Mouse (Mus musculus) stomach, embryonic 16.5 days (tissue): ENCODE results near the gene Ptprr. TPM values are rescaled to one million over a fixed set of nuclear protein-coding genes. Genes with fewer than 3 reads are reported as not detected.

Experiments
- ATAC-seq: fragments of 200-750 bp; cut with Nextera tagmentation; 2 replicates; pipeline ENCODE4 v1.8.0; 2017; ENCODE audit warnings: moderate number of reproducible peaks, moderate TSS enrichment; ENCODE audit not compliant: insufficient read depth, low FRiP score
- H3K27ac ChIP-seq: fragments of 300-500 bp; sonication (generic); 2 replicates; pipeline ENCODE4 v1.5.1; 2014; ENCODE audit warnings: low read length
- H3K27me3 ChIP-seq: fragments of 300-500 bp; sonication (generic); 2 replicates; pipeline ENCODE4 v1.6.1; 2014; ENCODE audit warnings: low read length, control low read depth, mixed read lengths; ENCODE audit not compliant: control insufficient read depth, insufficient read depth
- H3K36me3 ChIP-seq: fragments of 300-500 bp; sonication (generic); 2 replicates; pipeline ENCODE4 v1.6.1; 2014; ENCODE audit warnings: low read length; ENCODE audit not compliant: control insufficient read depth, insufficient read depth
- H3K4me1 ChIP-seq: fragments of 300-500 bp; sonication (generic); 2 replicates; pipeline ENCODE4 v1.6.1; 2014; ENCODE audit warnings: low read length, control low read depth, mixed read lengths; ENCODE audit not compliant: control insufficient read depth, insufficient read depth
- H3K4me2 ChIP-seq: fragments of 300-500 bp; sonication (generic); 2 replicates; pipeline ENCODE4 v1.6.1; 2014; ENCODE audit warnings: low read depth, low read length, mixed read lengths
- H3K4me3 ChIP-seq: fragments of 300-500 bp; sonication (generic); replicated peaks from 2 replicates; pipeline ENCODE4 v1.5.1; 2014; ENCODE audit warnings: mild to moderate bottlenecking, low read length
- H3K9ac ChIP-seq: fragments of 300-500 bp; sonication (generic); 2 replicates; pipeline ENCODE4 v1.6.1; 2014; ENCODE audit warnings: low read length
- H3K9me3 ChIP-seq: fragments of 300-500 bp; sonication (generic); replicated peaks from 2 replicates; pipeline ENCODE4 v1.6.1; 2016; ENCODE audit warnings: low read length, control low read depth; ENCODE audit not compliant: control insufficient read depth
- WGBS: fragments of 180-500 bp; shearing (Covaris S2); extraction: QIAGEN DNeasy Blood & Tissue Kit; methylation state at CpG from one replicate; pipeline ENCODE4 v1.1.7; 2014; 5-methylcytosine and 5-hydroxymethylcytosine counted together
- polyA plus RNA-seq: library from polyadenylated mRNA; unstranded; fragments of >200 nt; fragmentation: Nextera tagmentation; extraction: Ambion mirVana; gene quantifications from 2 replicates; pipeline ENCODE4 v1.2.1, GENCODE M21; 2015

Ptprr gene
- polyA plus RNA-seq, 1 experiment from 2014 or later = 2.3 TPM

- ATAC-seq = no peak; the same call in 1 of the 2 replicates
- H3K4me1 ChIP-seq = no peaks in the 10 kb centered on the region
- no peak overlapping the region for H3K4me2 ChIP-seq
- H3K27ac ChIP-seq = no peak overlapping the region
- H3K36me3 ChIP-seq = no peaks in the 10 kb centered on the region
- no peaks in the 10 kb centered on the region for H3K9me3 ChIP-seq
- H3K9ac ChIP-seq = no peak overlapping the region
- 70% methylated on average over 12 of the region's 12 CpGs for WGBS
- no peak overlapping the region for H3K4me3 ChIP-seq
- H3K27me3 ChIP-seq = no peaks in the 10 kb centered on the region
Observed at GRCm38 (mm10) chr10:116220336-116221118, 202.5 kb downstream of the Ptprr start.

- Histone ChIP-seq H3K9me3 (no peaks in the 10 kb centered on the region), H3K9ac (no peak overlapping the region), H3K27ac (no peak overlapping the region), H3K36me3 (no peaks in the 10 kb centered on the region), H3K27me3 (no peaks in the 10 kb centered on the region), H3K4me1 (no peaks in the 10 kb centered on the region), H3K4me2 (no peak overlapping the region), H3K4me3 (no peak overlapping the region)
- WGBS = 62% methylated on average over 5 of the region's 5 CpGs
- no peak for ATAC-seq
Observed at GRCm38 (mm10) chr10:116235299-116235698, 217.3 kb downstream of the Ptprr start.

- 39% methylated on average over 7 of the region's 7 CpGs for WGBS
Observed at GRCm38 (mm10) chr10:116242200-116242599, 224.2 kb downstream of the Ptprr start.

GRCm38 (mm10) chr10:116243373-116243772 is 225.4 kb downstream of the Ptprr start:
- Histone ChIP-seq H3K9me3 (no peaks in the 10 kb centered on the region), H3K9ac (no peak overlapping the region), H3K4me3 (no peak overlapping the region), H3K27me3 (no peaks in the 10 kb centered on the region), H3K4me1 (no peaks in the 10 kb centered on the region), H3K27ac (no peak overlapping the region), H3K36me3 (no peaks in the 10 kb centered on the region), H3K4me2 (no peak overlapping the region)
- 38% methylated on average over 7 of the region's 7 CpGs for WGBS
- ATAC-seq = no peak; the same call in 1 of the 2 replicates

More at GRCm38 (mm10) chr10:116242200-116242599, 224.2 kb downstream of the Ptprr start:
- Histone ChIP-seq H3K9ac (no peak overlapping the region), H3K4me3 (no peak overlapping the region), H3K27me3 (no peaks in the 10 kb centered on the region), H3K9me3 (no peaks in the 10 kb centered on the region), H3K36me3 (no peaks in the 10 kb centered on the region), H3K4me1 (no peaks in the 10 kb centered on the region), H3K4me2 (no peak overlapping the region), H3K27ac (no peak overlapping the region)
- no peak for ATAC-seq

- Histone ChIP-seq H3K36me3 (no peaks in the 10 kb centered on the region), H3K4me3 (no peak overlapping the region), H3K4me1 (no peaks in the 10 kb centered on the region), H3K9me3 (no peaks in the 10 kb centered on the region), H3K9ac (no peak overlapping the region), H3K27ac (no peak overlapping the region), H3K27me3 (no peaks in the 10 kb centered on the region), H3K4me2 (no peak overlapping the region)
- 63% methylated on average over 2 of the region's 2 CpGs for WGBS
- no peak for ATAC-seq
Observed at GRCm38 (mm10) chr10:116245632-116246031, 227.6 kb downstream of the Ptprr start.

- no peak for ATAC-seq
- no peaks in the 10 kb centered on the region for H3K27me3 ChIP-seq
- no peaks in the 10 kb centered on the region for H3K4me1 ChIP-seq
- no peaks in the 10 kb centered on the region for H3K36me3 ChIP-seq
- H3K4me2 ChIP-seq = no peak overlapping the region
- no peak overlapping the region for H3K9ac ChIP-seq
- WGBS = 87% methylated on average over 7 of the region's 7 CpGs
- H3K4me3 ChIP-seq = no peak overlapping the region
- no peaks in the 10 kb centered on the region for H3K9me3 ChIP-seq
- H3K27ac ChIP-seq = no peak overlapping the region
Observed at GRCm38 (mm10) chr10:116252668-116253067, 234.7 kb downstream of the Ptprr start.

GRCm38 (mm10) chr10:116253972-116254371 is 236.0 kb downstream of the Ptprr start:
- Histone ChIP-seq H3K9ac (no peak overlapping the region), H3K4me2 (no peak overlapping the region), H3K36me3 (no peaks in the 10 kb centered on the region), H3K4me3 (no peak overlapping the region), H3K27me3 (no peaks in the 10 kb centered on the region), H3K27ac (no peak overlapping the region), H3K4me1 (no peaks in the 10 kb centered on the region), H3K9me3 (no peaks in the 10 kb centered on the region)
- 0 out of 2 replicates have a peak, but pooled peaks have one; percentile 50 for ATAC-seq
- WGBS = 32% methylated on average over 6 of the region's 6 CpGs

GRCm38 (mm10) chr10:116259298-116259697 is 241.3 kb downstream of the Ptprr start:
- no peaks in the 10 kb centered on the region for H3K9me3 ChIP-seq
- H3K4me3 ChIP-seq = no peak overlapping the region
- H3K9ac ChIP-seq = no peak overlapping the region
- H3K36me3 ChIP-seq = no peaks in the 10 kb centered on the region
- H3K27ac ChIP-seq = no peak overlapping the region
- H3K27me3 ChIP-seq = no peaks in the 10 kb centered on the region
- ATAC-seq = no peak
- H3K4me2 ChIP-seq = no peak overlapping the region
- WGBS = 72% methylated on average over 4 of the region's 4 CpGs
- H3K4me1 ChIP-seq = no peaks in the 10 kb centered on the region

- Histone ChIP-seq H3K9ac (no peak overlapping the region), H3K27me3 (no peaks in the 10 kb centered on the region), H3K4me1 (no peaks in the 10 kb centered on the region), H3K4me3 (no peak overlapping the region), H3K4me2 (no peak overlapping the region), H3K27ac (no peak overlapping the region), H3K36me3 (no peaks in the 10 kb centered on the region), H3K9me3 (no peaks in the 10 kb centered on the region)
- ATAC-seq = no peak
- WGBS = 51% methylated on average over 13 of the region's 13 CpGs
Observed at GRCm38 (mm10) chr10:116260658-116261433, 242.8 kb downstream of the Ptprr start.
